Mouse (Mus musculus) liver, embryonic 14.5 days (tissue): ENCODE measurements at regions not wholly inside any gene's neighbourhood (a gene's known extent, or its start where the extent isn't known, plus 50 kb on each side); places are given as distances from the start of the nearest gene placed in this dataset.

Source experiments
- CTCF ChIP-seq: IDR thresholded peaks from 2 replicates; pipeline ENCODE4 v1.5.1; 2016; ENCODE audit warnings: antibody characterized with exemption, low read depth, control low read depth
- EP300 ChIP-seq: IDR thresholded peaks from 2 replicates; pipeline ENCODE4 v1.6.1; 2016; ENCODE audit warnings: antibody characterized with exemption, low read depth

GRCm38 (mm10) chr1:137972620-137973350 lies 202.7 kb downstream of the Ptprc start:
- TF ChIP-seq CTCF: no peak
- no peak for TF ChIP-seq EP300
